Mouse (Mus musculus) brain, embryonic 14.5 days (tissue): ENCODE measurements around the gene Mdm4.

Experiments used
- CTCF ChIP-seq: fragments of 200-500 bp; IDR thresholded peaks from 2 replicates; pipeline ENCODE4 v1.5.1; 2012; ENCODE audit warnings: inconsistent platforms, mild to moderate bottlenecking, moderate library complexity, borderline replicate concordance; ENCODE audit not compliant: insufficient read depth, insufficient read length; ENCODE audit errors: extremely low read depth
- POLR2A ChIP-seq: fragments of 200-500 bp; IDR thresholded peaks from 2 replicates; pipeline ENCODE4 v1.6.1; 2012; ENCODE audit warnings: mild to moderate bottlenecking, inconsistent platforms, borderline replicate concordance; ENCODE audit not compliant: poor library complexity, insufficient read depth, insufficient read length, severe bottlenecking; ENCODE audit errors: extremely low read depth

- no peak for TF ChIP-seq CTCF
- TF ChIP-seq POLR2A: no peak
Measured at GRCm38 (mm10) chr1:133024426-133024825, 5.9 kb downstream of the Mdm4 start.
